Mouse (Mus musculus): ENCODE measurements around the gene Lpp.

DNA sequence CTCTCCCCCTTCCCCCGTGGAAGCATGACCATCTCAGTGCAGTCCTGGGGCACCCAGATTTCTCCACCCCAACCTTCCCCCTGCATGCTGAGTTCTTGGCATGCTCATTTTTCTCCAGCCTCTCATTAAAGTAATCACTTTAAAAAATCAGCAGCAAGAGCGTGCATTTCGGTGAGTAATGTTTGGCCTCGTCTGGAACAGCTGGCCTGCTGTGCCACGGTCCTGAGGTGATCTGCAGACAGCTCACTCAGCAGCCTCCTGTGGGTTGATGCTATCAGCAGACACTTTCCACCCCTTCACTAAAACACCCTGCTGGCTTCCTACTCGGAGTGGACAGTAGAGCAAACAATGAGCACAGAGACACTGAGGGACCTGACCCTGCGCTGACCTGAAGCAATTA lies 437.6 kb downstream of the Lpp start:
- TF ChIP-seq CTCF (IDR thresholded peaks at IDR 0.05; ENCODE audit: low read depth, low read length), result no peak
- no peak for TF ChIP-seq POLR2A (IDR thresholded peaks at IDR 0.05; ENCODE audit: borderline replicate concordance, low read depth, low read length)

Measured in bone marrow macrophage, adult 2 months (primary cell).